Mouse (Mus musculus) E14TG2a.4 (cell line): ENCODE measurements around the gene Bmpr2.

Source experiments
- CTCF ChIP-seq: conservative IDR thresholded peaks from 2 replicates; pipeline ENCODE4 v1.5.1; 2014; ENCODE audit warnings: low read length
- NANOG ChIP-seq: IDR thresholded peaks from 2 replicates; pipeline ENCODE4 v1.6.1; 2014; ENCODE audit warnings: borderline replicate concordance, low read length, mixed read lengths
- POU5F1 ChIP-seq: IDR thresholded peaks from 2 replicates; pipeline ENCODE4 v1.6.1; 2014; ENCODE audit warnings: low read length, borderline replicate concordance

DNA sequence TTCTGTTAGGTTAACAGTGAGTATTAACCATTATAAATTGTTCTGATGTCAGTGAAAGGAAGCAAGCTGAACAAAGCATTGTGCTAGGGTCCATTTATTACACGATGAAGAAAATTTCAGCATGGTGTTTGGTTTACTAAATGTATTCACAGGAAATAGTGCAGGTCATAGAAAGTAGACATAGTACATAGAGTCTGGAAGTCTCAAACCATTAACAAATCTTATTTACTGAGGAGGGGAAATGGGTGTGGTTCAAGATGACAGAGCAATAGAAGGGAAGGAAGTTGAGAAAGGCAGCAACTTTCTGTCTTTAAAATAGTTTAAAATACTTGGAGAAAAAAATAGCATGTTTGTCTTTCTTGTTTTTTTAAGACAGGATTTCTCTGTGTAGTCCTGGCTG lies 160.0 kb downstream of the Bmpr2 start:
- TF ChIP-seq POU5F1, result no peak
- TF ChIP-seq CTCF, result no peak
- TF ChIP-seq NANOG, result no peak
